Mouse (Mus musculus): Measurements from ENCODE around the gene Alcam. TPM values are rescaled to one million over a fixed set of nuclear protein-coding genes. Genes with fewer than 3 reads are reported as not detected.

The Alcam gene
- polyA plus RNA-seq, 1 experiment from 2014 or later = 32.9 TPM

GRCm38 (mm10) chr16:52222896-52223295, 231.0 kb downstream of the Alcam start:
- 83% methylated on average over 4 of the region's 4 CpGs for WGBS
- Histone ChIP-seq H3K9me3 (no peaks in the 10 kb centered on the region), H3K27me3 (no peaks in the 10 kb centered on the region), H3K4me1 (replicated peaks) (no peaks in the 10 kb centered on the region), H3K9ac (no peak overlapping the region), H3K36me3 (no peaks in the 10 kb centered on the region), H3K4me3 (no peak overlapping the region), H3K4me2 (no peak overlapping the region), H3K27ac (replicated peaks) (no peak overlapping the region)
- ATAC-seq (ENCODE audit: low FRiP score, low read depth) = no peak

GRCm38 (mm10) chr16:52219069-52219468, 234.8 kb downstream of the Alcam start:
- H3K4me1 ChIP-seq (replicated peaks) = no peaks in the 10 kb centered on the region
- no peaks in the 10 kb centered on the region for H3K27me3 ChIP-seq
- H3K9ac ChIP-seq = no peak overlapping the region
- H3K9me3 ChIP-seq = no peaks in the 10 kb centered on the region
- ATAC-seq (ENCODE audit: low FRiP score, low read depth) = no peak
- H3K4me2 ChIP-seq = no peak overlapping the region
- WGBS = 18% methylated on average over 2 of the region's 2 CpGs
- no peak overlapping the region for H3K27ac ChIP-seq (replicated peaks)
- H3K4me3 ChIP-seq = no peak overlapping the region
- no peaks in the 10 kb centered on the region for H3K36me3 ChIP-seq

GRCm38 (mm10) chr16:52210844-52211606, 242.8 kb downstream of the Alcam start:
- ATAC-seq (ENCODE audit: low FRiP score, low read depth) = no peak
- no peaks in the 10 kb centered on the region for H3K4me1 ChIP-seq (replicated peaks)
- H3K4me2 ChIP-seq = no peak overlapping the region
- H3K27ac ChIP-seq (replicated peaks) = no peak overlapping the region
- 70% methylated on average over 8 of the region's 8 CpGs for WGBS
- H3K36me3 ChIP-seq = peaks cover 2% of the 10 kb centered on the region; the same call in 1 of the 2 replicates
- no peaks in the 10 kb centered on the region for H3K27me3 ChIP-seq
- H3K9me3 ChIP-seq = no peaks in the 10 kb centered on the region
- H3K4me3 ChIP-seq = no peak overlapping the region
- no peak overlapping the region for H3K9ac ChIP-seq

- Histone ChIP-seq H3K9ac (no peak overlapping the region), H3K4me1 (replicated peaks) (no peaks in the 10 kb centered on the region), H3K27me3 (no peaks in the 10 kb centered on the region), H3K4me2 (no peak overlapping the region), H3K9me3 (no peaks in the 10 kb centered on the region), H3K27ac (replicated peaks) (no peak overlapping the region), H3K36me3 (peaks cover 12% of the 10 kb centered on the region), H3K4me3 (no peak overlapping the region)
- WGBS = 94% methylated on average over 7 of the region's 7 CpGs
- ATAC-seq (ENCODE audit: low FRiP score, low read depth) = no peak
Observed at GRCm38 (mm10) chr16:52200107-52200506, 253.8 kb downstream of the Alcam start.

All from hindbrain, embryonic 15.5 days (tissue).